Mouse (Mus musculus) neural tube, embryonic 11.5 days (tissue): ENCODE measurements around the gene Gmppa. TPM values are rescaled to one million over a fixed set of nuclear protein-coding genes. Genes with fewer than 3 reads are reported as not detected.
A peak's percentile ranks its signal among the peaks of the same experiment; 100 is the strongest.

Experiments
- ATAC-seq: fragments of 200-750 bp; cut with Nextera tagmentation; 2 replicates; pipeline ENCODE4 v1.8.0; 2017; ENCODE audit warnings: moderate number of reproducible peaks, mild to moderate bottlenecking, moderate TSS enrichment, moderate library complexity; ENCODE audit not compliant: insufficient read depth, low FRiP score, low TSS enrichment
- DNase-seq: peaks from one replicate; pipeline ENCODE4 v3.0.0-alpha.2; 2015; ENCODE audit warnings: low spot score
- H3K27ac ChIP-seq: fragments of 300-500 bp; sonication (generic); 2 replicates; pipeline ENCODE4 v1.5.1; 2014; ENCODE audit warnings: low read depth, mild to moderate bottlenecking, low read length
- H3K27me3 ChIP-seq: fragments of 300-500 bp; sonication (generic); 2 replicates; pipeline ENCODE4 v1.6.1; 2014; ENCODE audit warnings: mild to moderate bottlenecking, low read length, mixed read lengths; ENCODE audit not compliant: control insufficient read depth, insufficient read depth
- H3K36me3 ChIP-seq: fragments of 300-500 bp; sonication (generic); 2 replicates; pipeline ENCODE4 v1.6.1; 2014; ENCODE audit warnings: mild to moderate bottlenecking, low read length, moderate library complexity, mixed read lengths; ENCODE audit not compliant: control insufficient read depth, insufficient read depth
- H3K4me1 ChIP-seq: fragments of 300-500 bp; sonication (generic); 2 replicates; pipeline ENCODE4 v1.6.1; 2014; ENCODE audit warnings: low read length, mixed read lengths; ENCODE audit not compliant: control insufficient read depth, insufficient read depth
- H3K4me2 ChIP-seq: fragments of 300-500 bp; sonication (generic); 2 replicates; pipeline ENCODE4 v1.6.1; 2014; ENCODE audit warnings: low read depth, mild to moderate bottlenecking, moderate library complexity
- H3K4me3 ChIP-seq: fragments of 300-500 bp; sonication (generic); 2 replicates; pipeline ENCODE4 v1.5.1; 2014; ENCODE audit warnings: low read depth, low read length
- H3K9ac ChIP-seq: fragments of 300-500 bp; sonication (generic); 2 replicates; pipeline ENCODE4 v1.6.1; 2014; ENCODE audit warnings: mild to moderate bottlenecking, low read length
- H3K9me3 ChIP-seq: fragments of 300-500 bp; sonication (generic); 2 replicates; pipeline ENCODE4 v1.6.1; 2016; ENCODE audit warnings: low read length; ENCODE audit not compliant: control insufficient read depth
- WGBS: fragments of 180-500 bp; shearing (Covaris S2); extraction: QIAGEN DNeasy Blood & Tissue Kit; methylation state at CpG from one replicate; pipeline ENCODE4 v1.1.7; 2014; 5-methylcytosine and 5-hydroxymethylcytosine counted together
- polyA plus RNA-seq: library from polyadenylated mRNA; unstranded; fragments of >200 nt; fragmentation: Nextera tagmentation; extraction: Ambion mirVana; gene quantifications from 2 replicates; pipeline ENCODE4 v1.2.1, GENCODE M21; 2014

Gmppa gene
- polyA plus RNA-seq, 1 experiment from 2014 or later, result 62.5 TPM

DNA sequence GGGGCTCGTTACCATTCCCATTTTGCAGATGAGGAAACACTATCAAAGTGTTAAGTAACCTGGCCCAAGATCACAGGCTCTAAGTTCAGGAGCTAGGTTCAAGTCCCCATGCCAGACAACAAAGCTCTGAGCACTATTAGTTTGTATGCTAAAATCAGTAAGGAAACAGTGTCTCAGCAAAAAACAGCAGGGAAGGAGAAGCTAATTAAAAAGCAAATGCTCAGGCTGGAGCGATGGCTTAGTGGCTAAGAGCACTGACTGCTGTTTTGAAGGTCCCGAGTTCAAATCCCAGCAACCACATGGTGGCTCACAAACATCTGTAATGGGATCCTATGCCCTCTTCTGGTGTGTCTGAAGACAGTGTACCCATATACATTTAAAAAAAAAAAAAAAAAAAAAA is 23.5 kb upstream of the Gmppa start:
- no peak overlapping the region for H3K9ac ChIP-seq
- H3K9me3 ChIP-seq, result no peaks in the 10 kb centered on the region
- 92% methylated on average over 3 of the region's 3 CpGs for WGBS
- no peak overlapping the region for H3K4me3 ChIP-seq
- H3K4me1 ChIP-seq, result 0 out of 2 replicates have a peak, but pooled peaks cover 3% of the 10 kb centered on the region
- H3K27ac ChIP-seq, result no peak overlapping the region
- no peak overlapping the region for H3K4me2 ChIP-seq
- H3K27me3 ChIP-seq, result no peaks in the 10 kb centered on the region
- no peaks in the 10 kb centered on the region for H3K36me3 ChIP-seq
- DNase-seq (no peak), ATAC-seq (no peak)

DNA sequence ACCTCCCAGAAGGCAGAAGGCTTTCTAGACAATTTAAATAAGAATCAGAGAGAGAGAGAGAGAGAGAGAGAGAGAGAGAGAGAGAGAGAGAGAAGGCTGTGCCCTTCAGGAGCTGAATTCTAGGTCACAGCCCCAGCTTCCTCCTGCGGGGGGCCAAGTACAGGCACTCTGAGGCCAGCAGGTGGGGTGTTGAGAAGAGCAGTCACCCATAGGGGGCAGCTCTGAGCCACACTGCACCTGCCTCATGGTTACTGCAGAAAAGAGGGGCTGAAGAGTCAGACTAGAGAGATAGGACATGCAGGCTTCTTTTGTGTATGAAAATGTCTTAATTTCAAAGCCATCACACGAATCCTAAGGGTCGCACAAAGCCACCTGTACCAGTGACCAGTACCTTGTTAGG is 22.0 kb upstream of the Gmppa start:
- WGBS, result 53% methylated on average over 3 of the region's 3 CpGs
- Histone ChIP-seq H3K4me3 (no peak overlapping the region), H3K4me1 (0 out of 2 replicates have a peak, but pooled peaks cover 3% of the 10 kb centered on the region), H3K4me2 (no peak overlapping the region), H3K36me3 (no peaks in the 10 kb centered on the region), H3K27ac (no peak overlapping the region), H3K27me3 (no peaks in the 10 kb centered on the region), H3K9me3 (no peaks in the 10 kb centered on the region), H3K9ac (no peak overlapping the region)
- ATAC-seq (no peak), DNase-seq (no peak)

DNA sequence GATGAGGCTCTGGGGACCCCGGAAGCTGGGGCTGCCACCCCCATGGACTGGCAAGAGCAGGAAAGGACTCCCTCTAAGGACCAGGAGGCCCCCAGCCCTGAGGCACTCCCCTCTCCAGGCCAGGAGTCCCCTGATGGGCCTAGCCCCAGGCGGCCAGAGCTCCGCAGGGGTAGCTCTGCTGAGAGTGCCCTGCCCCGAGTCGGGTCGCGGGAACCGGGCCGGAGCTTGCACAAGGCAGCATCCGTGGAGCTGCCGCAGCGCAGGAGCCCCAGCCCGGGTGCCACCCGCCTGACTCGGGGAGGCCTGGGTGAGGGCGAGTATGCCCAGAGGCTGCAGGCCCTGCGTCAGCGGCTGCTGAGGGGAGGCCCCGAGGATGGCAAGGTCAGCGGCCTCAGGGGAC is 13.9 kb upstream of the Gmppa start:
- Histone ChIP-seq H3K9ac (peak overlapping the region; percentile 49), H3K4me1 (peaks cover 13% of the 10 kb centered on the region; the same call in 1 of the 2 replicates), H3K27me3 (peaks cover 38% of the 10 kb centered on the region), H3K9me3 (no peaks in the 10 kb centered on the region), H3K4me3 (peak overlapping the region; percentile 31), H3K27ac (no peak overlapping the region), H3K4me2 (peak overlapping the region; percentile 45), H3K36me3 (no peaks in the 10 kb centered on the region)
- ATAC-seq, result no peak
- WGBS, result 3% methylated on average over 20 of the region's 20 CpGs
- DNase-seq, result peak; percentile 32

DNA sequence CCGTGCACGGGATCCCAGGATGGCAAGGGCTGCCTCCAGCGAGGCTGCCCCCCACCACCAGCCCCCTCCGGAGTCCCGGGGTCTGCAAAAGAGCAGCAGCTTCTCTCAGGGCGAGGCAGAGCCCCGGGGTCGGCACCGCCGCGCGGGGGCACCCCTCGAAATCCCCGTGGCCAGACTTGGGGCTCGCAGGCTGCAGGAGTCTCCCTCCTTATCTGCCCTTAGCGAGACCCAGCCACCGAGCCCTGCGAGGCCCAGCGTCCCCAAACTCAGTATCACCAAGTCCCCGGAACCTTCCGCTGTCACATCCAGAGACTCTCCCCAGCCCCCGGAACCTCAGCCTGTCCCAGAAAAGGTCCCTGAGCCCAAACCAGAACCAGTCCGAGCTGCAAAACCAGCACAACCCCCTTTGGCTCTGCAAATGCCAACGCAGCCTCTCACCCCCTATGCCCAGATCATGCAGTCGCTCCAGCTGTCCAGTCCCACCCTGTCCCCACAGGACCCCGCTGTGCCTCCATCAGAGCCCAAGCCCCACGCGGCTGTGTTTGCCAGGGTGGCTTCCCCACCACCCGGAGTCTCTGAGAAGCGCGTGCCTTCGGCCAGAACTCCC is 13.4 kb upstream of the Gmppa start:
- no peak for ATAC-seq
- Histone ChIP-seq H3K27me3 (peaks cover 38% of the 10 kb centered on the region), H3K36me3 (no peaks in the 10 kb centered on the region)

DNA sequence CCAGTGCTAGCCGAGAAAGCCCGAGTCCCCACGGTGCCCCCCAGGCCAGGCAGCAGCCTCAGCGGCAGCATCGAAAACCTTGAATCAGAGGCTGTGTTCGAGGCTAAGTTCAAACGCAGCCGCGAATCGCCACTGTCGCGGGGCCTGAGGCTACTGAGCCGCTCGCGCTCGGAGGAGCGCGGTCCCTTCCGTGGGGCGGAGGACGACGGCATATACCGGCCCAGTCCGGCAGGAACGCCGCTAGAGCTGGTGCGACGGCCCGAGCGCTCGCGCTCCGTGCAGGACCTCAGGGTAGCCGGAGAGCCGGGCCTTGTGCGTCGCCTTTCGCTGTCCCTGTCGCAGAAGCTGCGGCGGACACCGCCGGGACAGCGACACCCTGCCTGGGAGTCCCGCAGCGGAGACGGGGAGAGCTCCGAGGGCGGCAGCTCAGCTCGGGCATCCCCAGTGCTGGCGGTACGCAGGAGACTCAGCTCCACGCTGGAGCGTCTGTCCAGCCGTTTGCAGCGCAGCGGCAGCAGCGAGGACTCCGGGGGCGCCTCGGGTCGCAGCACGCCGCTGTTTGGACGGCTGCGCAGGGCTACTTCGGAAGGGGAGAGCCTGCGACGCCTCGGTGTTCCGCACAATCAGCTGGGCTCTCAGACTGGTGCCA is 12.8 kb upstream of the Gmppa start:
- 0 out of 2 replicates have a peak, but pooled peaks have one; percentile 21 for ATAC-seq
- Histone ChIP-seq H3K27me3 (peaks cover 38% of the 10 kb centered on the region), H3K4me1 (peaks cover 13% of the 10 kb centered on the region; the same call in 1 of the 2 replicates), H3K9me3 (no peaks in the 10 kb centered on the region), H3K27ac (no peak overlapping the region), H3K4me2 (peak overlapping the region; percentile 45), H3K36me3 (no peaks in the 10 kb centered on the region), H3K4me3 (peak overlapping the region; percentile 31), H3K9ac (peak overlapping the region; percentile 49)
- under 1% methylated on average over 71 of the region's 71 CpGs for WGBS
- peak; percentile 71 for DNase-seq

More for the DNA sequence above, 13.4 kb upstream of the Gmppa start:
- WGBS, result 3% methylated on average over 32 of the region's 32 CpGs
- peak overlapping the region; percentile 45 for H3K4me2 ChIP-seq
- H3K27ac ChIP-seq, result no peak overlapping the region
- peak overlapping the region; percentile 31 for H3K4me3 ChIP-seq
- DNase-seq, result peak; percentile 16
- peaks cover 13% of the 10 kb centered on the region; the same call in 1 of the 2 replicates for H3K4me1 ChIP-seq
- no peaks in the 10 kb centered on the region for H3K9me3 ChIP-seq
- peak overlapping the region; percentile 49 for H3K9ac ChIP-seq

DNA sequence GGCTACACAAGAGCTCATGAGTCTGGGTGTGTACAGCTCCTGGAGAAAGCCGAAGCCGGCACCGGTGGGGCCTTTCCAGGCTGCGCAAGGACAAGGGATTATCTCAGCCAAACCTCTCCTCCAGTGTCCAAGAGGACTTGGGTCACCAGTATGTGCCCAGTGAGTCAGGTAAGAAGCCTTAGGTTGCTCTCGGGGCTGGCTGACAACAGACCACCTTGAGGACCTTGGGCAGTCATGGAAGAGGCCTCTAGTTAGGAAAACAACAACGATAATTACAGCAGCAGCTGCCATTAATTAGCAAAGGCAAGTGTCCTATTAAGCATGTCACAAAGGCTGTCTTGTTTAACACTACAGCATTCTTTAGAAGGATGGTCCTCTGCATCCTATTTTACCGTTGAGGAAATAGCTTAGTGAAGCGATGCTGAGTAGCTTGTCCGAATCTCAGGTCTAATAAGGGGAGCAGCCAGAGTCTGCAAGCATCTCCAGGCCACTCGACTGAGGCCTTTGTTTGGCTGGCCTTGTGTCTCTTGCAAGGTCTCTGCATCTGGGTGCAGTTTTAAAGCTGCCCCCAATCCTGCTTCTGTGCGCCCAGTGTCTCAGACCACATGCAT is 11.8 kb upstream of the Gmppa start:
- Histone ChIP-seq H3K27me3 (peaks cover 38% of the 10 kb centered on the region), H3K9me3 (no peaks in the 10 kb centered on the region), H3K4me1 (peaks cover 13% of the 10 kb centered on the region; the same call in 1 of the 2 replicates), H3K4me3 (no peak overlapping the region), H3K36me3 (no peaks in the 10 kb centered on the region), H3K9ac (no peak overlapping the region), H3K4me2 (no peak overlapping the region), H3K27ac (no peak overlapping the region)
- 65% methylated on average over 11 of the region's 11 CpGs for WGBS
- DNase-seq, result no peak
- ATAC-seq, result no peak

DNA sequence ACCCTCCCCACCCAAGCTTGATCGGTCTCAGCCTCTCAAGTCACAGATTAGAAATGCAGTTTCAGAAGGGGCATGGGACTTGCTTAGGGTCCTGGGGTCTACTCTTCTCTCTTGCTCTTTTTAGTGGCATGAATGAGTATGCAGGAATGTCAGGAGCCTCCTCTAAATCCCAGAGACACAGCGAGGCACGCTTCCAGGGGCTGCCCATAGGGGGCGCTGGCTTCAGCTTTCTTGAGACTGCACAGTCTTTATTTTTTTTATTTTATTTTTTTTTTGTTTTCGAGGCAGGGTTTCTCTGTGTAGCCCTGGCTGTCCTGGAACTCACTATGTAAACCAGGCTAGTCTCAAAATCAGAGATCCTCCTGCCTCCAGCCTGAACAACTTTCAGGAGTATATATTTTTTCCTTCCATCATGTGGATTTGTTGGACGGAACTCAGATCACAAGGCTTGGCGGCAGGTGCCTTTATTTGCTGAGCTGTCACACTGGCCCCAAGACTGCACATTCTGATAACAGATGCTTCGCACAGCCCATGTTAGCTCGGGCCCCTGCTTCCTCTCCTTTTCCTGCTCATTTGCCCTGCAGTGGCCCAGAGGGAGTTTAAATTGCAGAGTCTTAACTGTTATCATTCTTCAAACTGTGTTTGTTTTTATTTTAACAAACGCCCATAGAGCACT is 9.8 kb upstream of the Gmppa start:
- Histone ChIP-seq H3K27me3 (peaks cover 37% of the 10 kb centered on the region), H3K4me3 (no peak overlapping the region), H3K9me3 (no peaks in the 10 kb centered on the region), H3K4me2 (no peak overlapping the region), H3K27ac (no peak overlapping the region), H3K36me3 (no peaks in the 10 kb centered on the region; the same call in 1 of the 2 replicates), H3K4me1 (peaks cover 13% of the 10 kb centered on the region; the same call in 1 of the 2 replicates), H3K9ac (no peak overlapping the region)
- peak; percentile 78 for DNase-seq
- no peak; the same call in 1 of the 2 replicates for ATAC-seq
- 38% methylated on average over 10 of the region's 10 CpGs for WGBS

DNA sequence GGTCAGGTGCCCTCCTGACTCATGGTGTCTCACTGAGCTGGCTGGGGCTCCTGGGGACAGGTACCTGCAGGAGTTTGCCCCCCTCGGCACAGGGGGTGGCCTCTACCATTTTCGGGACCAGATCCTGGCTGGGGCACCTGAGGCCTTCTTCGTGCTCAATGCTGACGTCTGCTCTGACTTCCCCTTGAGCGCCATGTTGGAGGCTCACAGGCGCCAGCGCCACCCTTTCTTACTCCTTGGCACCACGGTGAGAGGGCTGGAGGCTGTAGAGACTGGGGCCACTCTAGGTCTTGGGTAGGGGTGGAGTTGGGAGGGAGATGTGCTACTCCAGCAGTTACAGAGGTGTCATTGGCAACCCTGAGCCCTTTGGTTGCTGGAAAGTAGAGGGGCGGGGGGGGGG is 3.1 kb downstream of the Gmppa start:
- Histone ChIP-seq H3K27ac (no peak overlapping the region), H3K4me2 (no peak overlapping the region), H3K4me3 (no peak overlapping the region), H3K27me3 (no peaks in the 10 kb centered on the region), H3K4me1 (peaks cover 13% of the 10 kb centered on the region), H3K36me3 (no peaks in the 10 kb centered on the region; the same call in 1 of the 2 replicates), H3K9me3 (no peaks in the 10 kb centered on the region), H3K9ac (no peak overlapping the region)
- DNase-seq (no peak), ATAC-seq (no peak)
- 75% methylated on average over 8 of the region's 9 CpGs for WGBS
